Mouse (Mus musculus) embryo, embryonic 11 days (tissue): ENCODE measurements at regions not wholly inside any gene's neighbourhood (a gene's known extent, or its start where the extent isn't known, plus 50 kb on each side); places are given as distances from the start of the nearest gene placed in this dataset.
A peak's percentile ranks its signal among the peaks of the same experiment; 100 is the strongest.

Source experiments
- DNase-seq: peaks from one replicate; pipeline ENCODE4 v3.0.0-alpha.2; 2015

- no peak for DNase-seq
Measured at GRCm38 (mm10) chr11:44161734-44162418, 238.0 kb upstream of the Il12b start.

- no peak for DNase-seq
Measured at GRCm38 (mm10) chr11:44163049-44163448, 236.8 kb upstream of the Il12b start.

- no peak for DNase-seq
Measured at GRCm38 (mm10) chr11:44163748-44164147, 236.1 kb upstream of the Il12b start.

GRCm38 (mm10) chr11:44164186-44164585, 235.7 kb upstream of the Il12b start:
- no peak for DNase-seq

- DNase-seq = no peak
Measured at GRCm38 (mm10) chr11:44167724-44168500, 232.0 kb upstream of the Il12b start.

GRCm38 (mm10) chr11:44172478-44172877, 227.4 kb upstream of the Il12b start:
- no peak for DNase-seq

- DNase-seq = no peak
Measured at GRCm38 (mm10) chr11:44173196-44173595, 226.7 kb upstream of the Il12b start.

- no peak for DNase-seq
Measured at GRCm38 (mm10) chr11:44174548-44174947, 225.3 kb upstream of the Il12b start.

GRCm38 (mm10) chr11:44179711-44180110, 220.2 kb upstream of the Il12b start:
- DNase-seq = no peak

GRCm38 (mm10) chr11:44183823-44184222, 216.0 kb upstream of the Il12b start:
- DNase-seq = no peak

- no peak for DNase-seq
Measured at GRCm38 (mm10) chr11:44185218-44185890, 214.5 kb upstream of the Il12b start.

- DNase-seq = no peak
Measured at GRCm38 (mm10) chr11:44188202-44188601, 211.7 kb upstream of the Il12b start.

GRCm38 (mm10) chr11:44193806-44194205, 206.1 kb upstream of the Il12b start:
- DNase-seq = no peak

GRCm38 (mm10) chr11:44202716-44203115, 197.1 kb upstream of the Il12b start:
- DNase-seq = no peak

GRCm38 (mm10) chr11:44204384-44204783, 195.5 kb upstream of the Il12b start:
- DNase-seq = no peak

- no peak for DNase-seq
Measured at GRCm38 (mm10) chr11:44206866-44207265, 193.0 kb upstream of the Il12b start.

GRCm38 (mm10) chr11:44211871-44212441, 187.9 kb upstream of the Il12b start:
- DNase-seq = peak; percentile 61

GRCm38 (mm10) chr11:44214095-44214494, 185.8 kb upstream of the Il12b start:
- no peak for DNase-seq

GRCm38 (mm10) chr11:44216346-44216745, 183.5 kb upstream of the Il12b start:
- DNase-seq = no peak

GRCm38 (mm10) chr11:44219971-44220370, 179.9 kb upstream of the Il12b start:
- peak; percentile 2 for DNase-seq

GRCm38 (mm10) chr11:44229996-44230395, 169.9 kb upstream of the Il12b start:
- no peak for DNase-seq

- DNase-seq = no peak
Measured at GRCm38 (mm10) chr11:44235456-44235855, 164.4 kb upstream of the Il12b start.

GRCm38 (mm10) chr11:44238051-44238450, 161.8 kb upstream of the Il12b start:
- no peak for DNase-seq
